ENCODE assay signal across 24 mouse cellular contexts in the genomic region with DNA sequence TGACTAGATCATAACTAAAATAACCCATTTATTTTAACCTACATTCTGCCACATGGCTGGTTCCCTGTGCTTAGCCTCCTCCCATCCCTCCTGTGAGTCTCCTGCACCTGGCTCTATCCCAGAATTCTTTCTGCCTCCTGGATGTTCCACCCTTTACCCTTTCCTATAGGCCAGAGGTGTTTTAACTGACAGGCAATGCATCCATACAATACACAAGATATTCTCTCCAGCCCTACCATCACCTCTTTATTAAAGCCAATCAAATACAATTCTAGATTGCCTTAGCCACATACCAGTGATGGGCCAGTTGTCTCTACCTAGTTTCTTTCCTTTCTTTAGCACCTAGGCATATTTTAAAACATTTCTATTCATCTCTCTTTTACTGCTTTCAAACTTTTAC.
A peak's percentile ranks its signal among the peaks of the same experiment; 100 is the strongest.
DNase-seq lines count a peak whose midpoint lies in the region; TF ChIP-seq lines count a peak whose summit lies in the region.
"Had no signal": no experiment of that assay in that cellular context is flagged by ENCODE, and none has a peak within 500 bp of the region (broad histone marks: within the 10 kb centered on the region; RNA-seq: fewer than 3 reads in every experiment).

No protein-coding gene starts in this region.

- in situ Hi-C loops in CH12.LX (cut with MboI; ENCODE audit: low pct_ligation_motif_present, low pct_unique_long_range_greater_than_20kb, low sequenced_read_pairs), result no loop called here

- TF ChIP-seq POLR2A in CH12.LX (IDR thresholded peaks at IDR 0.05; ENCODE audit: low read depth, low read length), result no peak

- intact Hi-C loops in gastrocnemius, postnatal 36 days (cut with DNase I), result no loop called here

- no peaks in the 10 kb centered on the region for H3K4me1 ChIP-seq in CH12.LX (ENCODE audit: control insufficient read depth in 1 of 2, insufficient read depth in 2 of 2)
- H3K4me1 ChIP-seq: embryonic facial prominence, embryonic 10.5 days; embryonic facial prominence, embryonic 15.5 days; forebrain, embryonic 13.5 days; heart, embryonic 12.5 days; limb, embryonic 13.5 days; midbrain, embryonic 10.5 days; midbrain, embryonic 15.5 days; neural tube, embryonic 15.5 days had no signal

- H3K9ac ChIP-seq in CH12.LX (ENCODE audit: insufficient read depth, low read depth), result no peak overlapping the region
- H3K9ac ChIP-seq: embryonic facial prominence, embryonic 15.5 days; forebrain, embryonic 13.5 days; heart, embryonic 12.5 days; hindbrain, embryonic 14.5 days; limb, embryonic 13.5 days; midbrain, embryonic 15.5 days; neural tube, embryonic 15.5 days had no signal

- H3K4me3 ChIP-seq in CH12.LX (replicated peaks in 1 of 3; ENCODE audit: low read depth in 2 of 3, low read length in 2 of 3, poor library complexity in 1 of 3), result peak overlapping the region in 1 of 3 experiments; percentile 15
- H3K4me3 ChIP-seq: embryonic facial prominence, embryonic 10.5 days; embryonic facial prominence, embryonic 15.5 days; forebrain, embryonic 13.5 days; gastrocnemius, adult 2 months; heart, adult 2 months; heart, embryonic 12.5 days; limb, embryonic 13.5 days; midbrain, embryonic 10.5 days; midbrain, embryonic 15.5 days; neural tube, embryonic 15.5 days had no signal

- peak; percentile 11 to 19 for DNase-seq in cerebellum, postnatal 14 days
- no peak for DNase-seq in cerebellum, adult 11 months
- no peak for DNase-seq in CH12.LX (ENCODE audit: extremely low read depth)
- DNase-seq in NIH3T3 (ENCODE audit: low read depth), result peak; percentile 48
- DNase-seq in telencephalon, adult 2 months (ENCODE audit: low read depth, low spot score), result peak; percentile 6
- no peak for DNase-seq in gastrocnemius, postnatal 36 days
- no peak for DNase-seq in kidney, adult 11 months
- DNase-seq: adrenal gland, postnatal 14 days; cerebellum, adult 9-11 months; gastrocnemius, adult 2 months; heart, adult 2 months; kidney, postnatal 36 days; retina, postnatal 1 day; right cerebral cortex, postnatal 14 days had no signal

- no peaks in the 10 kb centered on the region for H3K27me3 ChIP-seq in CH12.LX (replicated peaks)
- H3K27me3 ChIP-seq: embryonic facial prominence, embryonic 15.5 days; forebrain, embryonic 13.5 days; heart, embryonic 12.5 days; limb, embryonic 13.5 days; midbrain, embryonic 15.5 days; neural tube, embryonic 15.5 days had no signal

- no peaks in the 10 kb centered on the region for H3K36me3 ChIP-seq in CH12.LX (replicated peaks in 1 of 2; ENCODE audit: control insufficient read depth in 1 of 2, insufficient read depth in 1 of 2, low read length in 1 of 2)
- H3K36me3 ChIP-seq: embryonic facial prominence, embryonic 10.5 days; embryonic facial prominence, embryonic 15.5 days; heart, embryonic 12.5 days; limb, embryonic 13.5 days; midbrain, embryonic 10.5 days; midbrain, embryonic 15.5 days; neural tube, embryonic 15.5 days had no signal

- no peak overlapping the region; the same call in 1 of the 2 replicates for H3K4me2 ChIP-seq in CH12.LX (ENCODE audit: insufficient read depth, low read depth, poor library complexity, severe bottlenecking)
- H3K4me2 ChIP-seq: embryonic facial prominence, embryonic 15.5 days; forebrain, embryonic 13.5 days; heart, embryonic 12.5 days; hindbrain, embryonic 14.5 days; limb, embryonic 13.5 days; liver, embryonic 11.5 days; midbrain, embryonic 15.5 days; neural tube, embryonic 15.5 days had no signal

- dilution Hi-C loops in CH12.LX (cut with MboI; ENCODE audit: extremely low pct_ligation_motif_present, extremely low pct_unique_long_range_greater_than_20kb, low sequenced_read_pairs), result no loop called here

- TF ChIP-seq CTCF in CH12.LX (conservative IDR thresholded peaks at IDR 0.05 in 1 of 2, IDR thresholded peaks at IDR 0.05 in 1 of 2; ENCODE audit: low read depth in 2 of 2, low read length in 2 of 2), result no peak

- no peak for TF ChIP-seq RAD21 in CH12.LX (IDR thresholded peaks at IDR 0.05; ENCODE audit: low read depth, low read length)

- TF ChIP-seq EP300 in CH12.LX (IDR thresholded peaks at IDR 0.05; ENCODE audit: low read length), result no peak

- no peaks in the 10 kb centered on the region for H3K79me2 ChIP-seq in CH12.LX (replicated peaks; ENCODE audit: control insufficient read depth, extremely low read depth, insufficient read depth, poor library complexity, severe bottlenecking)

- H3K27ac ChIP-seq in CH12.LX (ENCODE audit: insufficient read depth, low read depth), result no peak overlapping the region
- H3K27ac ChIP-seq: embryonic facial prominence, embryonic 10.5 days; embryonic facial prominence, embryonic 15.5 days; forebrain, embryonic 13.5 days; gastrocnemius, adult 2 months; heart, adult 2 months; hindbrain, embryonic 14.5 days; limb, embryonic 13.5 days; midbrain, embryonic 10.5 days; midbrain, embryonic 15.5 days; neural tube, embryonic 15.5 days had no signal

- H3K9me3 ChIP-seq in CH12.LX (replicated peaks; ENCODE audit: low read length), result no peaks in the 10 kb centered on the region
- H3K9me3 ChIP-seq: embryonic facial prominence, embryonic 10.5 days; embryonic facial prominence, embryonic 15.5 days; forebrain, embryonic 13.5 days; heart, embryonic 12.5 days; limb, embryonic 13.5 days; midbrain, embryonic 10.5 days; midbrain, embryonic 15.5 days; neural tube, embryonic 15.5 days had no signal

TF ChIP-seq in CH12.LX, 34 proteins besides CTCF, POLR2A, EP300 and RAD21:
- TF ChIP-seq TBP (conservative IDR thresholded peaks at IDR 0.05; ENCODE audit: low read depth, low read length), result 0 out of 2 replicates have a peak, but pooled peaks have one; percentile 24
- no peak for TF ChIP-seq MAZ (IDR thresholded peaks at IDR 0.05; ENCODE audit: low read depth, low read length)

Comparison
In these comparisons a context has a peak if more than half of its experiments do, and no peak if none do; other contexts are left out.
1. DNase-seq: peak in cerebellum, postnatal 14 days (2 of 2), NIH3T3 (single experiment) and telencephalon, adult 2 months (single experiment); none in cerebellum, adult 11 months (single experiment), CH12.LX (single experiment), gastrocnemius, postnatal 36 days (0 of 2) and kidney, adult 11 months (single experiment).